Mouse (Mus musculus) lung, postnatal 0 days (tissue): ENCODE results near the gene Col4a3.

ENCODE experiments used
- CTCF ChIP-seq: IDR thresholded peaks from 2 replicates; pipeline ENCODE4 v1.5.1; 2016; ENCODE audit warnings: antibody characterized with exemption, mild to moderate bottlenecking
- EP300 ChIP-seq: IDR thresholded peaks from 2 replicates; pipeline ENCODE4 v1.6.1; 2016; ENCODE audit warnings: antibody characterized with exemption, mild to moderate bottlenecking, control low read depth

- TF ChIP-seq CTCF: no peak
- TF ChIP-seq EP300: no peak
Observed at GRCm38 (mm10) chr1:82766641-82767040, 179.9 kb downstream of the Col4a3 start.
